31 mouse cellular contexts compared by ENCODE assay signal in the genomic region with DNA sequence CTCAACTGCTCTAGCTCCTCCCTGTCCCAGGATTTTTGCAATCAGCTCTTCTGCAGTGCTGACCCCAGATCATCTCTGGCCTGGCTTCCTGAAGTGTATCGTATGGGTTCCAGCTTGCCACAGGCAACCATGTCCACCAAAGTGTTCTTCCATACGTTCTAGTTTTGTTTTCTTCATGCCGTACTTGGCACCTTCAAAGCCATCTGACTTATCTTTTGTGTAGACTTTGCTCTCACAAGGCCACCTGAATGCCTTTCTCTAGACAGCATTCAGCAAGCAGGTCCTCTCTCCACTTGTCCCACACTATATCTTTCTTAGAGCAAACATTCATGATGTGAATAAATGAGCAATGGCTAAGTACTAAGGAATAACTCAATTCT. TPM values are rescaled to one million over a fixed set of nuclear protein-coding genes. Genes with fewer than 3 reads are reported as not detected.
"Had no signal": no experiment of that assay in that cellular context is flagged by ENCODE, and none has a peak within 500 bp of the region (broad histone marks: within the 10 kb centered on the region; RNA-seq: fewer than 3 reads in every experiment).

No protein-coding gene starts in this region.

- ATAC-seq: forebrain, postnatal 0 days; hindbrain, embryonic 16.5 days; inflammation-experienced regulatory T-cells, adult 6 months had no signal

- H3K4me1 ChIP-seq: heart, embryonic 10.5 days; heart, embryonic 12.5 days; hindbrain, embryonic 12.5 days; kidney, embryonic 15.5 days; limb, embryonic 13.5 days; limb, embryonic 15.5 days; liver, embryonic 13.5 days had no signal

- H3K36me3 ChIP-seq: heart, embryonic 10.5 days; heart, embryonic 12.5 days; hindbrain, embryonic 10.5 days; hindbrain, embryonic 12.5 days; kidney, embryonic 15.5 days; limb, embryonic 13.5 days; limb, embryonic 15.5 days; liver, embryonic 13.5 days had no signal

- H3K27ac ChIP-seq: gastrocnemius, adult 2 months; heart, embryonic 10.5 days; hindbrain, embryonic 10.5 days; hindbrain, embryonic 12.5 days; hindbrain, embryonic 14.5 days; kidney, embryonic 15.5 days; kidney, postnatal 0 days; left cerebral cortex, adult 2 months; limb, embryonic 13.5 days; limb, embryonic 15.5 days; liver, embryonic 13.5 days had no signal

- H3K27me3 ChIP-seq: heart, embryonic 12.5 days; hindbrain, embryonic 12.5 days; kidney, embryonic 15.5 days; limb, embryonic 13.5 days; liver, embryonic 13.5 days had no signal

- H3K9me3 ChIP-seq: heart, embryonic 10.5 days; heart, embryonic 12.5 days; hindbrain, embryonic 10.5 days; hindbrain, embryonic 12.5 days; kidney, embryonic 15.5 days; limb, embryonic 13.5 days; limb, embryonic 15.5 days; liver, embryonic 13.5 days had no signal

- DNase-seq: forebrain, postnatal 0 days; gastrocnemius, adult 2 months; gastrocnemius, postnatal 10 days; gastrocnemius, postnatal 25 days; heart, adult 18-20 months; heart, postnatal 10 days; heart, postnatal 4 days; kidney, adult 11 months; kidney, adult 2 months; kidney, adult 9 months; kidney, postnatal 14 days; kidney, postnatal 36 days; layer of hippocampus, adult 9-11 months; layer of hippocampus, postnatal 36 days; liver, embryonic 13.5 days had no signal

- H3K9ac ChIP-seq: forebrain, postnatal 0 days; heart, embryonic 12.5 days; hindbrain, embryonic 12.5 days; hindbrain, embryonic 14.5 days; kidney, embryonic 15.5 days; limb, embryonic 13.5 days; limb, embryonic 15.5 days; liver, embryonic 13.5 days had no signal

- H3K4me2 ChIP-seq: heart, embryonic 12.5 days; hindbrain, embryonic 12.5 days; hindbrain, embryonic 14.5 days; kidney, embryonic 15.5 days; limb, embryonic 13.5 days; limb, embryonic 15.5 days; liver, embryonic 13.5 days had no signal

- H3K4me3 ChIP-seq: gastrocnemius, adult 2 months; heart, embryonic 10.5 days; heart, embryonic 12.5 days; hindbrain, embryonic 10.5 days; hindbrain, embryonic 12.5 days; kidney, embryonic 15.5 days; left cerebral cortex, adult 2 months; limb, embryonic 13.5 days; limb, embryonic 15.5 days; liver, embryonic 13.5 days had no signal

RNA-seq across cellular contexts. Expression of gene Cym, which starts 4.4 kb away (rescaled TPM):
- polyA plus RNA-seq: forebrain, postnatal 0 days; heart, embryonic 10.5 days; hindbrain, embryonic 10.5 days; hindbrain, embryonic 12.5 days; hindbrain, embryonic 14.5 days; limb, embryonic 11.5 days; limb, embryonic 13.5 days had no signal

RNA-seq across cellular contexts. Expression of gene A630076J17Rik, which starts 13.3 kb away (rescaled TPM):
- polyA plus RNA-seq: forebrain, postnatal 0 days; heart, embryonic 10.5 days; heart, embryonic 12.5 days; hindbrain, embryonic 10.5 days; hindbrain, embryonic 12.5 days; hindbrain, embryonic 14.5 days; hindbrain, embryonic 16.5 days; kidney, adult 2 months; kidney, embryonic 15.5 days; kidney, postnatal 0 days; large intestine, adult 2 months; limb, embryonic 11.5 days; limb, embryonic 13.5 days; limb, embryonic 15.5 days; liver, embryonic 13.5 days had no signal

RNA-seq across cellular contexts. Expression of gene Prok1, which starts 22.4 kb away (rescaled TPM):
- polyA plus RNA-seq: heart, embryonic 10.5 days; heart, embryonic 12.5 days; heart, embryonic 14.5 days; heart, embryonic 16.5 days; hindbrain, embryonic 12.5 days; kidney, embryonic 15.5 days; limb, embryonic 11.5 days; liver, embryonic 13.5 days had no signal

RNA-seq across cellular contexts. Expression of gene Kcna10, which starts 34.2 kb away (rescaled TPM):
- polyA plus RNA-seq: forebrain, postnatal 0 days; heart, embryonic 10.5 days; heart, embryonic 12.5 days; heart, embryonic 14.5 days; heart, embryonic 16.5 days; hindbrain, embryonic 10.5 days; hindbrain, embryonic 12.5 days; hindbrain, embryonic 14.5 days; hindbrain, embryonic 16.5 days; inflammation-experienced regulatory T-cells, adult 6 months; kidney, adult 2 months; kidney, embryonic 15.5 days; kidney, postnatal 0 days; large intestine, adult 2 months; limb, embryonic 11.5 days; limb, embryonic 13.5 days; liver, embryonic 13.5 days had no signal
